In the genomic region with DNA sequence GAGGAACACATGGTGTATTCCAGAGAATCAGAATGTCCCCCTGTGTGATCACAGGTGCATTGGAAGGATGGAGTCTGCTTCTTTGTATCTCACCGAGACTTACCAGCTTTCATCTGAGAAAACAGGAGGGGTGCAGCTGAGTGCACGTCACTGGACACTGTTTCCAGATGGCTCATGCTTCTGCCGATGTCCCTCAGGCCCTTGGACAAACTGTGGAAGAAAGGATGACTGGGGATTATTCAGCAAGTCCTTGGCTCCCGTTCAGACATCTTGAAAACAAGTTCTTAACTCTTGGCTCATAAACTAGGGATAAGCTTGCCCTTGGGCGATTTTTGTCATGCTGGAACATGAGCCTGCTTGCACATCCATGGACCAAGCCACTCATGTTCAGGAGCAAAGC, we compare ENCODE assay signal across 12 mouse cellular contexts. TPM values are rescaled to one million over a fixed set of nuclear protein-coding genes. Genes with fewer than 3 reads are reported as not detected.
DNase-seq lines count a peak whose midpoint lies in the region; ATAC-seq lines count a peak whose summit lies in the region.
"Had no signal": no experiment of that assay in that cellular context is flagged by ENCODE, and none has a peak within 500 bp of the region (broad histone marks: within the 10 kb centered on the region; RNA-seq: fewer than 3 reads in every experiment).

No protein-coding gene starts in this region.

- H3K4me2 ChIP-seq in forebrain, embryonic 14.5 days (ENCODE audit: low read length), result no peak overlapping the region
- no peak overlapping the region for H3K4me2 ChIP-seq in forebrain, embryonic 11.5 days (ENCODE audit: low read depth, low read length, severe bottlenecking)
- H3K4me2 ChIP-seq in midbrain, embryonic 14.5 days (ENCODE audit: low read length), result no peak overlapping the region
- no peak overlapping the region for H3K4me2 ChIP-seq in midbrain, embryonic 16.5 days (ENCODE audit: low read length)
- H3K4me2 ChIP-seq: heart, embryonic 13.5 days; neural tube, embryonic 13.5 days had no signal

- H3K9me3 ChIP-seq in forebrain, embryonic 14.5 days (replicated peaks; ENCODE audit: control insufficient read depth, low read length), result peaks cover 3% of the 10 kb centered on the region; the same call in 1 of the 2 replicates
- no peaks in the 10 kb centered on the region for H3K9me3 ChIP-seq in forebrain, embryonic 11.5 days (ENCODE audit: control insufficient read depth, low read length)
- peaks cover 3% of the 10 kb centered on the region; the same call in 1 of the 2 replicates for H3K9me3 ChIP-seq in midbrain, embryonic 14.5 days (ENCODE audit: control insufficient read depth, low read length)
- H3K9me3 ChIP-seq in midbrain, embryonic 16.5 days (replicated peaks; ENCODE audit: control insufficient read depth, low read length, poor library complexity, severe bottlenecking), result no peaks in the 10 kb centered on the region; the same call in 1 of the 2 replicates
- H3K9me3 ChIP-seq: neural tube, embryonic 13.5 days had no signal

- no peaks in the 10 kb centered on the region for H3K4me1 ChIP-seq in forebrain, embryonic 14.5 days (ENCODE audit: control insufficient read depth, insufficient read depth, low read length)
- no peaks in the 10 kb centered on the region for H3K4me1 ChIP-seq in forebrain, embryonic 11.5 days (replicated peaks; ENCODE audit: control insufficient read depth, insufficient read depth, low read length)
- H3K4me1 ChIP-seq in midbrain, embryonic 14.5 days (ENCODE audit: control insufficient read depth, insufficient read depth, low read length), result no peaks in the 10 kb centered on the region
- peaks cover 8% of the 10 kb centered on the region for H3K4me1 ChIP-seq in midbrain, embryonic 16.5 days (ENCODE audit: control insufficient read depth, insufficient read depth, low read length)
- H3K4me1 ChIP-seq: neural tube, embryonic 13.5 days had no signal

- no peak overlapping the region for H3K4me3 ChIP-seq in forebrain, embryonic 14.5 days (ENCODE audit: low read depth, low read length)
- no peak overlapping the region for H3K4me3 ChIP-seq in forebrain, embryonic 11.5 days (ENCODE audit: low read depth, low read length)
- no peak overlapping the region for H3K4me3 ChIP-seq in midbrain, embryonic 14.5 days (replicated peaks; ENCODE audit: low read depth, low read length)
- no peak overlapping the region for H3K4me3 ChIP-seq in midbrain, embryonic 16.5 days (ENCODE audit: low read depth, low read length)
- H3K4me3 ChIP-seq: heart, embryonic 13.5 days; neural tube, embryonic 13.5 days had no signal

- DNase-seq in forebrain, embryonic 14.5 days (ENCODE audit: low spot score), result peak; percentile 44
- no peak for DNase-seq in forebrain, embryonic 11.5 days (ENCODE audit: low spot score)
- peak; percentile 43 for DNase-seq in midbrain, embryonic 14.5 days
- peak; percentile 95 for DNase-seq in gonadal fat pad, adult 2 months (ENCODE audit: low read depth)
- DNase-seq in skeletal muscle tissue, adult 2 months (ENCODE audit: low read depth, low spot score), result peak; percentile 93
- DNase-seq in right cerebral cortex, postnatal 10 days (ENCODE audit: low spot score in 2 of 2), result no peak
- DNase-seq in retina, postnatal 1 day, result no peak

- no peaks in the 10 kb centered on the region for H3K36me3 ChIP-seq in forebrain, embryonic 14.5 days (ENCODE audit: control insufficient read depth, insufficient read depth, low read length)
- no peaks in the 10 kb centered on the region for H3K36me3 ChIP-seq in forebrain, embryonic 11.5 days (ENCODE audit: control insufficient read depth, insufficient read depth, low read length)
- no peaks in the 10 kb centered on the region for H3K36me3 ChIP-seq in midbrain, embryonic 14.5 days (ENCODE audit: control insufficient read depth, insufficient read depth, low read length)
- H3K36me3 ChIP-seq in midbrain, embryonic 16.5 days (ENCODE audit: control insufficient read depth, insufficient read depth, low read length), result no peaks in the 10 kb centered on the region
- H3K36me3 ChIP-seq: heart, embryonic 13.5 days; neural tube, embryonic 13.5 days had no signal

- WGBS in forebrain, embryonic 14.5 days, result 81% methylated on average over 5 of the region's 5 CpGs
- WGBS in forebrain, embryonic 11.5 days, result 84% methylated on average over 5 of the region's 5 CpGs
- 67% methylated on average over 5 of the region's 5 CpGs for WGBS in midbrain, embryonic 14.5 days
- WGBS in midbrain, embryonic 16.5 days, result 64% methylated on average over 5 of the region's 5 CpGs

- H3K9ac ChIP-seq in forebrain, embryonic 14.5 days (ENCODE audit: low read length), result no peak overlapping the region
- H3K9ac ChIP-seq in forebrain, embryonic 11.5 days (ENCODE audit: low read length), result no peak overlapping the region
- no peak overlapping the region for H3K9ac ChIP-seq in midbrain, embryonic 14.5 days (replicated peaks; ENCODE audit: low read length)
- no peak overlapping the region for H3K9ac ChIP-seq in midbrain, embryonic 16.5 days (ENCODE audit: low read depth, low read length)
- H3K9ac ChIP-seq: heart, embryonic 13.5 days; neural tube, embryonic 13.5 days had no signal

- H3K27ac ChIP-seq in forebrain, embryonic 14.5 days (ENCODE audit: low read depth, low read length), result no peak overlapping the region
- no peak overlapping the region for H3K27ac ChIP-seq in forebrain, embryonic 11.5 days (ENCODE audit: low read depth, low read length)
- no peak overlapping the region for H3K27ac ChIP-seq in midbrain, embryonic 14.5 days (replicated peaks; ENCODE audit: low read depth, low read length)
- no peak overlapping the region for H3K27ac ChIP-seq in midbrain, embryonic 16.5 days (ENCODE audit: low read length)
- H3K27ac ChIP-seq: heart, embryonic 13.5 days; neural tube, embryonic 13.5 days had no signal

- ATAC-seq in forebrain, embryonic 14.5 days, result 0 out of 2 replicates have a peak, but pooled peaks have one; percentile 40
- no peak for ATAC-seq in forebrain, embryonic 11.5 days (replicated peaks; ENCODE audit: low FRiP score)
- ATAC-seq in midbrain, embryonic 14.5 days (ENCODE audit: low FRiP score, low TSS enrichment), result no peak
- ATAC-seq in midbrain, embryonic 16.5 days, result no peak

- no peaks in the 10 kb centered on the region for H3K27me3 ChIP-seq in forebrain, embryonic 14.5 days (replicated peaks; ENCODE audit: control insufficient read depth, insufficient read depth, low read length)
- no peaks in the 10 kb centered on the region for H3K27me3 ChIP-seq in forebrain, embryonic 11.5 days (ENCODE audit: control insufficient read depth, insufficient read depth, low read length)
- no peaks in the 10 kb centered on the region for H3K27me3 ChIP-seq in midbrain, embryonic 14.5 days (ENCODE audit: control insufficient read depth, insufficient read depth, low read length)
- H3K27me3 ChIP-seq in midbrain, embryonic 16.5 days (ENCODE audit: control insufficient read depth, insufficient read depth, low read depth, low read length), result no peaks in the 10 kb centered on the region
- H3K27me3 ChIP-seq: CH12.LX; heart, embryonic 13.5 days; neural tube, embryonic 13.5 days had no signal

RNA-seq across cellular contexts. Expression of a gene that starts 8.2 kb away (rescaled TPM):
- 1.3 and 1.6 TPM in 2 replicates for polyA plus RNA-seq in forebrain, embryonic 14.5 days (2014; fragmentation: Nextera tagmentation; extraction: Ambion mirVana)
- 1.0 and 1.4 TPM in 2 replicates for polyA plus RNA-seq in forebrain, embryonic 11.5 days (2014; fragmentation: Nextera tagmentation; extraction: Ambion mirVana)
- 5.9 TPM in 2 replicates for polyA plus RNA-seq in midbrain, embryonic 14.5 days (2014; fragmentation: Nextera tagmentation; extraction: Ambion mirVana)
- polyA plus RNA-seq in midbrain, embryonic 16.5 days (2015; fragmentation: Nextera tagmentation; extraction: Ambion mirVana), result 2.0 and 2.8 TPM in 2 replicates
- 9.5 and 13.6 TPM in 2 replicates for polyA plus RNA-seq in gonadal fat pad, adult 2 months (2012; rRNA removed)

RNA-seq across cellular contexts. Expression of a gene that starts 36.1 kb away (rescaled TPM):
- polyA plus RNA-seq in forebrain, embryonic 14.5 days (2014; fragmentation: Nextera tagmentation; extraction: Ambion mirVana), result 1.3 and 1.6 TPM in 2 replicates
- polyA plus RNA-seq in forebrain, embryonic 11.5 days (2014; fragmentation: Nextera tagmentation; extraction: Ambion mirVana), result 1.6 and 1.7 TPM in 2 replicates
- 0.81 and 1.00 TPM in 2 replicates for polyA plus RNA-seq in midbrain, embryonic 14.5 days (2014; fragmentation: Nextera tagmentation; extraction: Ambion mirVana)
- 1.6 and 2.0 TPM in 2 replicates for polyA plus RNA-seq in midbrain, embryonic 16.5 days (2015; fragmentation: Nextera tagmentation; extraction: Ambion mirVana)
- 0.32 TPM in 1 of 2 replicates, not detected in the other for polyA plus RNA-seq in gonadal fat pad, adult 2 months (2012; rRNA removed)
- polyA plus RNA-seq: liver, embryonic 16.5 days had no signal

Comparison
In these comparisons a context has a peak if more than half of its experiments do, and no peak if none do; other contexts are left out.
1. DNase-seq: peak in forebrain, embryonic 14.5 days (single experiment), midbrain, embryonic 14.5 days (single experiment), gonadal fat pad, adult 2 months (single experiment) and skeletal muscle tissue, adult 2 months (single experiment); none in forebrain, embryonic 11.5 days (single experiment), right cerebral cortex, postnatal 10 days (0 of 2) and retina, postnatal 1 day (single experiment).